Mouse (Mus musculus) liver, embryonic 14.5 days (tissue): ENCODE measurements at regions not wholly inside any gene's neighbourhood (a gene's known extent, or its start where the extent isn't known, plus 50 kb on each side); places are given as distances from the start of the nearest gene placed in this dataset.

Experiments used
- ATAC-seq: fragments of 200-750 bp; cut with Nextera tagmentation; 2 replicates; pipeline ENCODE4 v1.8.0; 2017; ENCODE audit warnings: moderate number of reproducible peaks, mild to moderate bottlenecking, moderate library complexity; ENCODE audit not compliant: insufficient read depth
- DNase-seq, 3 experiments: peaks; one replicate each; pipeline ENCODE4 v3.0.0-alpha.2; 2012 to 2013; ENCODE audit warnings: low read depth in 3 of 3, low spot score in 3 of 3
- H3K27ac ChIP-seq: fragments of 300-500 bp; sonication (generic); 2 replicates; pipeline ENCODE4 v1.5.1; 2014; ENCODE audit warnings: moderate library complexity, mild to moderate bottlenecking, control low read depth, inconsistent platforms
- H3K27me3 ChIP-seq: fragments of 300-500 bp; sonication (generic); 2 replicates; pipeline ENCODE4 v1.6.1; 2014; ENCODE audit warnings: mild to moderate bottlenecking, low read length, moderate library complexity; ENCODE audit not compliant: control insufficient read depth, insufficient read depth
- H3K36me3 ChIP-seq: fragments of 300-500 bp; sonication (generic); replicated peaks from 2 replicates; pipeline ENCODE4 v1.6.1; 2014; ENCODE audit warnings: low read depth; ENCODE audit not compliant: control insufficient read depth, insufficient read depth
- H3K4me1 ChIP-seq, 2 experiments: fragments of 200-500 bp in 1 of 2; fragments of 300-500 bp in 1 of 2; sonication (generic) in 1 of 2; replicated peaks; 2 replicates each; pipeline ENCODE4 v1.6.1; 2012 to 2014; ENCODE audit warnings: antibody characterized with exemption in 1 of 2, inconsistent platforms in 1 of 2, low read length in 1 of 2; ENCODE audit not compliant: control insufficient read depth in 2 of 2, insufficient read depth in 2 of 2
- H3K4me2 ChIP-seq: fragments of 300-500 bp; sonication (generic); 2 replicates; pipeline ENCODE4 v1.6.1; 2014; ENCODE audit warnings: low read depth, mild to moderate bottlenecking, control low read depth, moderate library complexity
- H3K4me3 ChIP-seq, 2 experiments: fragments of 200-500 bp in 1 of 2; fragments of 300-500 bp in 1 of 2; sonication (generic) in 1 of 2; 2 replicates each; pipeline ENCODE4 v1.5.1; 2012 to 2014; ENCODE audit warnings: low read depth in 2 of 2, low read length in 2 of 2, mild to moderate bottlenecking in 2 of 2, control low read depth in 1 of 2, inconsistent platforms in 1 of 2, moderate library complexity in 1 of 2; ENCODE audit not compliant: insufficient read depth in 1 of 2
- H3K9ac ChIP-seq: fragments of 300-500 bp; sonication (generic); replicated peaks from 2 replicates; pipeline ENCODE4 v1.6.1; 2014; ENCODE audit warnings: mild to moderate bottlenecking, control low read depth, moderate library complexity
- H3K9me3 ChIP-seq: fragments of 300-500 bp; sonication (generic); 2 replicates; pipeline ENCODE4 v1.6.1; 2016; ENCODE audit warnings: low read length, mixed read lengths; ENCODE audit not compliant: control insufficient read depth
- CTCF ChIP-seq: IDR thresholded peaks from 2 replicates; pipeline ENCODE4 v1.5.1; 2016; ENCODE audit warnings: antibody characterized with exemption, low read depth, control low read depth
- EP300 ChIP-seq: IDR thresholded peaks from 2 replicates; pipeline ENCODE4 v1.6.1; 2016; ENCODE audit warnings: antibody characterized with exemption, low read depth
- WGBS: fragments of 180-500 bp; shearing (Covaris S2); extraction: QIAGEN DNeasy Blood & Tissue Kit; methylation state at CpG from one replicate; pipeline ENCODE4 v1.1.7; 2014; ENCODE audit not compliant: insufficient replicate concordance; 5-methylcytosine and 5-hydroxymethylcytosine counted together

DNA sequence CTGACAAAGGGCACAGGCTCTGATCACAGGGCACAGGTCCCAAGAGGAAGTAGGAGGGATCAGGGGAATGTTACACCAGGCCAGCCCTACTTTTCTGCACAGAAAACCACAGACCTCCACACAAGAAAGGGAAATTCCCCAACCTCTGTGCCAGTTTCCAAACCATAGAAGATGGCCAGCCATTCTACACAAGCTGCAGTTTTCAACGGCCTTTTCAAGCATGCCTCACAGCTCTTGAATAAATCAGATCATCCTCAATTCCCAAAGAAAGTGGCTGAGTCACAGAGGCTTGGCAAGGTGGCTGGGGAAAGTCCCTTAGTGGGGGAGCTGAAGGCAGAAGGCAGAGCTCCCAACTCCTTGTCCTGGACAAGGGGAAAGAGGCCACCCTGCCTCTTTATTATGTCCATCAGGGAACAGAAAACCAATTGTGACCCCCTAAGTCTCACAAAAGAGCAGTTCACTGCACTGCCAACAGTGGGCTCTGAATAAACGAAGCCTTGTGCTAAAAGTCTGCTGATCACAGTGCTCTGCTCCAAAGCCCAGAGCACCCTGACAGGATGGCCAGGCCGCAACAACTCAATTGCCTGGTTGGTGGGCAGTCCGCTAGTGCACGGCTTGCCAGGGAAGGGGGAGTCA is 120.0 kb upstream of the Cd180 start:
- ATAC-seq: no peak

DNA sequence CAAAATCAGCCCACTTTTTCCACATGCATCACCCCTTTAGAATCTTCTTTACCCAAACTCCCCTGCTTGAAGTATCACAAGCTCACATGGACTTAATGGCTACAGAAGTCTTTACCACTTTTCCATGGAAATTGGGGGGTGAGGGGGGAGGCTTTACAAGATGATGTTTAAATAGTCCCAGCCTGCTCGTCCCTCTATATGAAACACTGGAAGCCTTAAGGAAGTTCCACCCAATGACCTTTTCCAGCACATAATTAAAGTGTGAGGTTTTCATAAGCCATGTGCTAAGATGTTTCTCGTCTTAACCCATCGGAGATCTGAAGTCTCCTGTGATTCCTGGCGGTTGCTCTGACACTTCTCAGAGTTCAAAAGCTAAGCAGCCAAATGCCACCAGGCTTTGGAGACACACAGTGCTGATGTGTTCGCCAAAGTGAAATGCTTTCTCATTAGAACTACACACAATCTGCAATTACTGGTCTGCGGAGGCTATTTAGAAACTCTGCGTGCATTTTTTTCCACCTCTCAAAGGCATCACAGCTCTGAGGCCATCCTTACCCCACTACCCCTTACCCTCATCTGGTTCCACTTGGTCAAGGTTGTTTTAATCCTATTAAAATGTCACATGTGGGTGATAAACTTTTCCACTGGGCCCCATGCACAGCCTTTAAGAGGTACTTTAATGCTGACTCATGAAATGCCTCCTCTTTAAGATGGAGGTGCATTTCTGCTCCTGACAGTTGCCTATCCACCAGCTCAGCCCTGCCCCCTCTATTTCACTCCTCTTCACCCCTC is 116.3 kb upstream of the Cd180 start:
- WGBS: 63% methylated on average over 7 of the region's 7 CpGs
- no peaks in the 10 kb centered on the region for H3K36me3 ChIP-seq
- H3K4me2 ChIP-seq: no peak overlapping the region
- no peak for DNase-seq
- no peak for ATAC-seq
- no peak overlapping the region for H3K9ac ChIP-seq
- no peaks in the 10 kb centered on the region for H3K27me3 ChIP-seq
- H3K27ac ChIP-seq: no peak overlapping the region
- H3K9me3 ChIP-seq: no peaks in the 10 kb centered on the region
- no peak for TF ChIP-seq EP300
- no peak for TF ChIP-seq CTCF
- H3K4me1 ChIP-seq: no peaks in the 10 kb centered on the region
- no peak overlapping the region for H3K4me3 ChIP-seq

More for the DNA sequence above, 120.0 kb upstream of the Cd180 start:
- no peaks in the 10 kb centered on the region for H3K4me1 ChIP-seq
- DNase-seq: no peak
- no peak overlapping the region for H3K4me2 ChIP-seq
- H3K27ac ChIP-seq: no peak overlapping the region
- no peak overlapping the region for H3K9ac ChIP-seq
- no peak overlapping the region for H3K4me3 ChIP-seq
- no peaks in the 10 kb centered on the region for H3K9me3 ChIP-seq
- WGBS: 54% methylated on average over 5 of the region's 5 CpGs
- TF ChIP-seq CTCF (no peak), EP300 (no peak)
- no peaks in the 10 kb centered on the region for H3K36me3 ChIP-seq
- no peaks in the 10 kb centered on the region for H3K27me3 ChIP-seq

DNA sequence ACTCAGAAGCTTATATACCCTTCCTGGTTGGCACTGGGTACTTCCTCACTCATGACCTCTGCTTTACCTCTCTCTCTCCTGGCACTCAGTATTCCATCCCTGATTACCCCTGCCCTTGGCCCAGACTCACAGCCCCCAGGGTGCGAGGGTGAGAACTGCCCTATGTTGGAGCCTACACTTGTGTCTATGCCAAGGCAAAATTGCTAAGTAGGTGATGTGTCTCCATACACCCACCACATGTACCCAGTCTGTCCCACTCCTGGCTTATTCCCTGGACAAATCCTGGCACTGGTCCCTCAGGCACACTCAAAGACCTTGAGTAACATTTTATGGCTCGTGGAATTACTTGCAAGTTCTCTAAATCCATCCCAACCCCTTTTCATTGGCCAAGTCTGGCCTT is 114.5 kb upstream of the Cd180 start:
- no peaks in the 10 kb centered on the region for H3K9me3 ChIP-seq
- no peaks in the 10 kb centered on the region for H3K36me3 ChIP-seq
- no peak overlapping the region for H3K4me2 ChIP-seq
- ATAC-seq (no peak), DNase-seq (no peak)
- no peak for TF ChIP-seq EP300
- no peak for TF ChIP-seq CTCF
- no peaks in the 10 kb centered on the region for H3K27me3 ChIP-seq
- H3K27ac ChIP-seq: no peak overlapping the region
- WGBS: 44% methylated on average over 2 of the region's 2 CpGs
- H3K4me3 ChIP-seq: no peak overlapping the region
- H3K9ac ChIP-seq: no peak overlapping the region
- no peaks in the 10 kb centered on the region for H3K4me1 ChIP-seq

DNA sequence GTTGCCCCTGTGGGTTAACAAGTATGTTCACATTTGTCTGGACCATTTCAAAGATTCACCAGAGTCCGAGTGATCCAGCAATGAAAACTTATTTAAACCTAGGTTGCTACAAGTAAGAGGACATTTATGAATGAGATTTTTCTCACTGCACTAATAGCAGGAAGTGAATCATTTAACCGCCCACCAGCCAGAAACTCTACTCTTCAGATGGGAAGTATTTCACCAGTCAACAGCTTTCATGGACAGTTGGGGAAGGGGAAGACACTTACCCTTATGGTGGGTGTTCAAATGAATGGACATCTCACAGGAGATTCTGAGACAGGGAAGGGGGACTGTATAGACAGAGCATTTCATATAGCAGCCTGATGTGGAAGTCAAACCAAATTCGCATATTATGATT is 113.7 kb upstream of the Cd180 start:
- no peak overlapping the region for H3K27ac ChIP-seq
- H3K27me3 ChIP-seq: no peaks in the 10 kb centered on the region
- no peaks in the 10 kb centered on the region for H3K4me1 ChIP-seq
- H3K9me3 ChIP-seq: no peaks in the 10 kb centered on the region
- TF ChIP-seq EP300: no peak
- TF ChIP-seq CTCF: no peak
- H3K4me3 ChIP-seq: no peak overlapping the region
- ATAC-seq (no peak), DNase-seq (no peak)
- no peaks in the 10 kb centered on the region for H3K36me3 ChIP-seq
- WGBS: 60% methylated on average over 3 of the region's 3 CpGs
- H3K9ac ChIP-seq: no peak overlapping the region
- H3K4me2 ChIP-seq: no peak overlapping the region

DNA sequence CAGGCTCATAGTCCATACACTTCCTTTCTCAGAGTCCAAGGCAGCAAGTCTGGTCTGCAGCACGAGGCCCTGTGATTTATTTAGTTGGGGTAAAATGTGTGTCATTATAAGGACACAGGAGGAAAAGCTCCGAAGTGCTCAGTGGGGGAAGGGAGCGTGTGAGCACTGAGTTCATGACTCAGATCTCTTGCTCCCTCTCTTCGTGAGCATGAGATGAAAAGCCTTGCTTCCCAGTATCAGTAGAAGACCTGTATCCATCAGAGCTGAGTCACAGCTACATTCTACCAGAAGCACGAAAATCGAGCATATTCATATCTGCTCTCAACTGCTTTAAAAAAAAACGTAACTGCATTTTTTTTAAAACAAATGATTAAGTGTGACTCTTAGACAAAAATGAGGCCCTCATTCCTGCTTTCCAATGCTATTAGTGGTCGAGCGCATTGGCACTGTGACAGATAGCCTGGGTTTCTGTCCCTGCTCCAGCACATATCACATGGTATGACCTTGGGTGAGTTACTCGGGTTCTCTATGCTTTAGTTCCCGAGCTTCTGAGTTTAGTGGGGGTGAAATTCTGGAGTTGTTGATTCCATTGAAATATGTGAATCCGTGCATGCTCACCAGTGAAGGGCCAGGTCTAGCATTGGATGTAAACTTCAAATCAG is 109.2 kb upstream of the Cd180 start:
- Histone ChIP-seq H3K4me1 (no peaks in the 10 kb centered on the region), H3K4me2 (no peak overlapping the region), H3K27ac (no peak overlapping the region), H3K27me3 (no peaks in the 10 kb centered on the region), H3K4me3 (no peak overlapping the region), H3K36me3 (no peaks in the 10 kb centered on the region), H3K9me3 (no peaks in the 10 kb centered on the region), H3K9ac (no peak overlapping the region)
- ATAC-seq: no peak
- no peak for DNase-seq
- TF ChIP-seq EP300 (no peak), CTCF (no peak)
- WGBS: 60% methylated on average over 12 of the region's 12 CpGs
